Mouse (Mus musculus) stomach, embryonic 14.5 days (tissue): ENCODE data around the gene Ntn5. TPM values are rescaled to one million over a fixed set of nuclear protein-coding genes. Genes with fewer than 3 reads are reported as not detected.
"Not testable (repeated sequence)": the region's sequence is repeated elsewhere in the genome, so short reads cannot be mapped to it uniquely, and the experiment has no call there.

Experiments
- ATAC-seq: fragments of 200-750 bp; cut with Nextera tagmentation; 2 replicates; pipeline ENCODE4 v1.8.0; 2017; ENCODE audit warnings: low read depth, moderate TSS enrichment; ENCODE audit not compliant: insufficient number of reproducible peaks, insufficient read depth, low FRiP score
- H3K27ac ChIP-seq: fragments of 300-500 bp; sonication (generic); 2 replicates; pipeline ENCODE4 v1.5.1; 2014; ENCODE audit warnings: mild to moderate bottlenecking, low read length, moderate library complexity, mixed read lengths
- H3K27me3 ChIP-seq: fragments of 300-500 bp; sonication (generic); 2 replicates; pipeline ENCODE4 v1.6.1; 2014; ENCODE audit warnings: low read length, control low read depth, mixed read lengths; ENCODE audit not compliant: control insufficient read depth, insufficient read depth
- H3K36me3 ChIP-seq: fragments of 300-500 bp; sonication (generic); 2 replicates; pipeline ENCODE4 v1.6.1; 2014; ENCODE audit warnings: mild to moderate bottlenecking, control low read depth, low read length, moderate library complexity, mixed read lengths; ENCODE audit not compliant: control insufficient read depth, insufficient read depth
- H3K4me1 ChIP-seq: fragments of 300-500 bp; sonication (generic); 2 replicates; pipeline ENCODE4 v1.6.1; 2014; ENCODE audit warnings: low read length, control low read depth, mixed read lengths; ENCODE audit not compliant: control insufficient read depth, insufficient read depth
- H3K4me2 ChIP-seq: fragments of 300-500 bp; sonication (generic); replicated peaks from 2 replicates; pipeline ENCODE4 v1.6.1; 2014; ENCODE audit warnings: low read depth, low read length, control low read depth
- H3K4me3 ChIP-seq: fragments of 300-500 bp; sonication (generic); 2 replicates; pipeline ENCODE4 v1.5.1; 2014; ENCODE audit warnings: low read depth, low read length, control low read depth
- H3K9ac ChIP-seq: fragments of 300-500 bp; sonication (generic); replicated peaks from 2 replicates; pipeline ENCODE4 v1.6.1; 2014; ENCODE audit warnings: low read depth, mild to moderate bottlenecking, control low read depth, low read length, moderate library complexity, mixed read lengths
- H3K9me3 ChIP-seq: fragments of 300-500 bp; sonication (generic); 2 replicates; pipeline ENCODE4 v1.6.1; 2016; ENCODE audit warnings: low read depth, low read length, control low read depth; ENCODE audit not compliant: control insufficient read depth
- WGBS: fragments of 180-500 bp; shearing (Covaris S2); extraction: QIAGEN DNeasy Blood & Tissue Kit; methylation state at CpG from one replicate; pipeline ENCODE4 v1.1.7; 2014; 5-methylcytosine and 5-hydroxymethylcytosine counted together
- polyA plus RNA-seq: library from polyadenylated mRNA; unstranded; fragments of >200 nt; fragmentation: Nextera tagmentation; extraction: Ambion mirVana; gene quantifications from 2 replicates; pipeline ENCODE4 v1.2.1, GENCODE M21; 2014

Gene Ntn5
- polyA plus RNA-seq, 1 experiment from 2014 or later = 0.67 TPM

DNA sequence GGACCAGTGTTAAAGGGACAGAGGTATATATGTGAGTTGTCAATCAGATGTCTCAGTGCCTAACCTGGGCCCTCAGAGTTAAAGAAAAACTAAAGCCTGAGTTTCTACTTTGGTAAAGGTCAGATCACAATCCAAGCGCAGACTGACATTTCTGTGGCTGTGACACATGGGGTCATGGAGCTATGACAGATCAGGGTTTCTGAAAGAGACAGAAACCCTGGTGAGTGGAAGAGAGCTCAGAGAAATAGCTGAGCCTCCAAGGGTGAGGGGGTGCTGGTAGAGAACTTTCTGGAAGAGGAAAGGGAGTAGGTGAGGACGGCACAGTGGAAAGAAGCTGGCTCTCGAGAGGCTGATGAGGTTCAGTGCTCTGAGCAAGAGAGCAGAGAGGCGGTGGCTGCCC lies 37.2 kb upstream of the Ntn5 start:
- H3K4me3 ChIP-seq = no peak overlapping the region
- H3K9ac ChIP-seq = no peak overlapping the region
- peaks cover 24% of the 10 kb centered on the region for H3K4me1 ChIP-seq
- no peak overlapping the region for H3K4me2 ChIP-seq
- H3K27ac ChIP-seq = no peak overlapping the region
- no peaks in the 10 kb centered on the region for H3K27me3 ChIP-seq
- no peak for ATAC-seq
- no peaks in the 10 kb centered on the region for H3K9me3 ChIP-seq
- no peaks in the 10 kb centered on the region for H3K36me3 ChIP-seq
- 71% methylated on average over 4 of the region's 4 CpGs for WGBS

DNA sequence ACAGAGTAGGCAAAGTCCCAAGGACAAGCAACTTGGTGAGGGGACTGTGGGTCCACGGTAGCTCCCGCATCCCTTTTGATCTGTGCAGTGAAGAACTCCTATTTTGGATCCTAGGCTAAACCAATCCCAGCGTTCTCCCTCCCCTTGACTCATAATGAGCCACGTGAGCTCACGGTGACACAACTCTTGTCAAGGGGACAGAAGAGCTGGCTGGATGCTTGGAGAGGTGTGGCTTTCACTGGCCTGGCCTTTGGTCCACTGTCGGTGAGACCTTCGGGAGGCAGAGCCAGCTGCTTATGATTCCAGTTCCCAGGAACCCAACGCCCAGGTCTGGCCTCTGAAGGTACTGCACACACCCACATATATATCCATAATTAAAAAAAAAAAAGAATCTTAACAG lies 34.5 kb upstream of the Ntn5 start:
- ATAC-seq = no peak
- no peak overlapping the region for H3K27ac ChIP-seq
- WGBS = 80% methylated on average over 8 of the region's 8 CpGs
- H3K4me1 ChIP-seq = 0 out of 2 replicates have a peak, but pooled peaks cover 4% of the 10 kb centered on the region
- H3K4me2 ChIP-seq = no peak overlapping the region
- no peak overlapping the region for H3K9ac ChIP-seq
- H3K36me3 ChIP-seq = no peaks in the 10 kb centered on the region
- H3K27me3 ChIP-seq = no peaks in the 10 kb centered on the region
- H3K4me3 ChIP-seq = no peak overlapping the region
- no peaks in the 10 kb centered on the region for H3K9me3 ChIP-seq

DNA sequence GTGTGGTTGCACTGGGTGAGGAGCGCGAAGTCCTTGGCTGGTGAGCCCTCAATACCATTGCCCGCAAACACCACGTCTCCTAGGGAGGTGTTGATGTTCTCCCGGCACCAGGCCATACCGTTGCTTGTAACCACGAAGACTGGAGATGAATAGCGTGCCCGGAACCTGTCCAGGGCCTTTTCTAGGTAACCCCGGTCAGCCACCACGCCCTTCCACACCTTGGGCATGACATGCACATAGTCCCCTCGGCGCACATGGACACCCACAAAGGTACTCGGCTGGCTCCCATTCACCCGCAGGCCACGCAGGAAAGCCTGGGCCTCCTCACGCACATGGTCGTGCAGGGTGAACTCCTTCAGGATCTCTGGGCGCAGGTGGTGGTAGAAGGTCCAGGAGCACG lies 33.3 kb upstream of the Ntn5 start:
- H3K27me3 ChIP-seq, H3K4me2 ChIP-seq, H3K36me3 ChIP-seq, H3K27ac ChIP-seq, H3K9ac ChIP-seq, H3K4me1 ChIP-seq, ATAC-seq, H3K4me3 ChIP-seq, H3K9me3 ChIP-seq: not testable (repeated sequence)
- WGBS = 94% methylated on average over 19 of the region's 20 CpGs

DNA sequence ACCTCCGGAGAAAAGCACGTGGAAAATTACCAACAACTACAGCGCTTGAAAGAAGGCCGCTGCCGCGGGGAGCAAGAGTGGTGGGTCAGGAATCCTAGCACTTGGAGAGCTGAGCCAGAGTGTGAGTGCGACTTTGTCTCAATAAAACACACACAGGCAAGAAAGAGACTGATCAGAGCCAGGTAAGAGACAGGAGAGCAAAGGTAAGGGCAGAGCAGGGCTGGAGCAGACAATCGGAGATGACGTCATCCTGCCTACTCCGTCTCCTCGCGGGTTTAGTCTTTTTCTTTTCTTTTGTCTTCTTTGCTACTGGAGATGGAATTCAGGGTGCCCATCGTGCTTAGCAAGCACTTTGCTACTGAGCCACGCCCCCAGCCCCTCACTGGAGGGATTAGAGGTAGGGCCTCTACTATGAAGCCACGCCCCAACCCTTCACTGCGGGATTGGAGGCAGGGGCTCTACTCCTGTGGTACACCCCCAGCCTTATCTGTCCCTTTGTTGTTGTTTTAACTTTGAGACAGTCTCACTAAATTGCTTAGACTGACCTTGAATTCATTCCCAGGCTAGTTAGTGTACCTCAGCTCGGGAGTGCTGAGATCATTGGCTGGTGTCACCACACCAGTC lies 29.3 kb upstream of the Ntn5 start:
- WGBS = 32% methylated on average over 17 of the region's 17 CpGs
- peak; percentile 47; the same call in 1 of the 2 replicates for ATAC-seq

DNA sequence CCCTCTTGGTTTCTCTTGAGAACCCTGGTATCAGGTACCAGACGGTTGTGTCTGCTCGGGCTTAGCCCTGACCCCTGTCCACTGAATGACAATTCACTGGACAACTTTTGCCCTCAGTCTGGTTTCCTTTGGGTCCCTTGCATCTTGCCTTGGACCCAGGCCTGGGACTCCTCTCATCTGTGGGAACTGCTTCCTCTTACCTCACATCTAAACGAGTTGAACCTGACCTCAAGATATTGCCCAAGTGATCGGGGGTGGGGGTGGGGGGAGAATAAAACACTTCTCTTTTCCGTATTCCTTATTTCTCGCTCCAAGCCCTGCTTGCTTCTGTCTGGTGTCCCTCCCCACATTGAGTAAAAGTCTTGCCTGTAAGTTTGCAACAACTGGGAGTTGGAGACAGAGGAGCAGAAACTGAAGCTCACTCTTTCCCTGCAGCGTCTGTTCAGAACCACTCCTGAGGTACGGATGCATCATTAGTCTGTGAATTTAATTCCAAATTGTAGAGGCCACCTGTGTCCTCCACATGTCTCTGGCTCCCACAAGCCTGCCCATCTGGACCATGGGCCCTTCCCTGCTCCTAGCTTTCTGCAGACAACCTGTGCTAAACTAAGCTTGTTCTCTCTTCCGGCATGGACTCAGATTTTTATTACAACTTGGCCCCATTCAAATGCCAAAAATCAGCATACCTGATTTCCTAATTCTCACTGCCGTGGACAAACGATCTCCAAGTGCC lies 22.9 kb upstream of the Ntn5 start:
- Histone ChIP-seq H3K4me1 (peaks cover 10% of the 10 kb centered on the region; the same call in 1 of the 2 replicates), H3K9me3 (peaks cover 5% of the 10 kb centered on the region; the same call in 1 of the 2 replicates), H3K27me3 (no peaks in the 10 kb centered on the region), H3K9ac (no peak overlapping the region), H3K4me3 (no peak overlapping the region), H3K36me3 (no peaks in the 10 kb centered on the region), H3K27ac (no peak overlapping the region), H3K4me2 (no peak overlapping the region)
- WGBS = 77% methylated on average over 11 of the region's 11 CpGs
- no peak for ATAC-seq

More for the DNA sequence above, 29.3 kb upstream of the Ntn5 start:
- no peak overlapping the region for H3K27ac ChIP-seq
- no peaks in the 10 kb centered on the region for H3K27me3 ChIP-seq
- no peaks in the 10 kb centered on the region for H3K4me1 ChIP-seq
- no peak overlapping the region for H3K9ac ChIP-seq
- H3K4me2 ChIP-seq = peak overlapping the region; percentile 22
- H3K36me3 ChIP-seq = no peaks in the 10 kb centered on the region
- peaks cover 5% of the 10 kb centered on the region; the same call in 1 of the 2 replicates for H3K9me3 ChIP-seq
- H3K4me3 ChIP-seq = no peak overlapping the region

DNA sequence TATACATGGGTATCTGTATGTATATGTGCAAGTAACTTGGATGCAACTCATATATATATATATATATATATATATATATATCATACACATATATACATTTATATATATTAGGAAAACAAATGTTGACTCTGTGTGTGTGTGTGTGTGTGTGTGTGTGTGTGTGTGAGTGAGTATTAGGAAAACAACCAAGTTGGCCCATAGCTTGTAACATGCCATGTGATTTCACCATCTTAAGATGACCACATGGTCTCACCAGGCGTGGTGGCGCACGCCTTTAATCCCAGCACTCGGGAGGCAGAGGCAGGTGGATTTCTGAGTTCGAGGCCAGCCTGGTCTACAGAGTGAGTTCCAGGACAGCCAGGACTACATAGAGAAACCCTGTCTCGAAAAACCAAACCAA lies 22.1 kb upstream of the Ntn5 start:
- not testable (repeated sequence) for H3K27ac ChIP-seq, H3K36me3 ChIP-seq, H3K4me2 ChIP-seq, H3K9ac ChIP-seq, H3K27me3 ChIP-seq, ATAC-seq, H3K4me1 ChIP-seq, H3K9me3 ChIP-seq, H3K4me3 ChIP-seq
- 92% methylated on average over 5 of the region's 6 CpGs for WGBS

DNA sequence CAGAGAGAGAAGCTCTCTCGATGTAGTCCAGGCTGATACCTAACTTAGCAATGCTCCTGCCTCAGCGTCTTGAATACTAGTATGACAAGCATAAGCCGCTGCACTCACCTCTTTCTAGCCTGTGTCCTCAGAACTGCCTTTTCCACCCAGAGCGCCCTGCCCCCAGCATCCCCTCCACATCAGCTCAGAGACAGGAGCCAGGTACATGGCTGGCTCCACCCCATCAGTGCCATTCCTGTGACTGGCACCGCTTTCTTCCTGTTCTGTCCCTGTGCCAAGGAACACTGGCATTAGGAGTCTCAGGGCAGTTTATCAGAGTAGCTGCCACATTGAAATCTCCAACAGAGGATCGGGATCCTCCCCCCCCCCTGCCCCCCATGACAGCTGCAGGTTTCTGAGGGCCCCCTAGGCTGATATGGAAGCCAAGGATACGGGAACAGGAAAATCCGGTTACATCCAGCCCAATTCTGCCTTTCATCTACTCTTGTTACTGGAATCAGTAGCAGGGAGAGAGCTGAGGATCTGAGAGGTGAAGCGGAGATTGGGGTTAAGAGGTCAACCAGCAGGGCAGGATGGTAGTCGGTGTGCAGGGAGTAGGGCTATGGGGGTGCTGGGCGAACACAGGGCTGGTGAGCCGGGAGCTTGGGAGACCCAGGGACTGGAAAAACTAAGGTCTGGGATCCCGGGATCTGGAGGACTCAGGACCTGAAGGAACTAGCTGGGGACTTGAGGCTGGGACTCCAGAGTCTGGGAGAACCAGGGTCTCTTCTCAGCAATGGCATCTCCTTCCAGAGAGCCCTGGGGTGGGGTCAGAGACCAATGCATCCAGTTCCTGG lies 18.3 kb upstream of the Ntn5 start:
- Histone ChIP-seq H3K27me3 (no peaks in the 10 kb centered on the region), H3K9ac (no peak overlapping the region), H3K27ac (no peak overlapping the region), H3K4me3 (no peak overlapping the region), H3K9me3 (no peaks in the 10 kb centered on the region), H3K4me2 (peak overlapping the region; percentile 14; the same call in 1 of the 2 replicates), H3K4me1 (peaks cover 18% of the 10 kb centered on the region; the same call in 1 of the 2 replicates), H3K36me3 (no peaks in the 10 kb centered on the region)
- peak; percentile 37; the same call in 1 of the 2 replicates for ATAC-seq
- WGBS = 50% methylated on average over 13 of the region's 13 CpGs

DNA sequence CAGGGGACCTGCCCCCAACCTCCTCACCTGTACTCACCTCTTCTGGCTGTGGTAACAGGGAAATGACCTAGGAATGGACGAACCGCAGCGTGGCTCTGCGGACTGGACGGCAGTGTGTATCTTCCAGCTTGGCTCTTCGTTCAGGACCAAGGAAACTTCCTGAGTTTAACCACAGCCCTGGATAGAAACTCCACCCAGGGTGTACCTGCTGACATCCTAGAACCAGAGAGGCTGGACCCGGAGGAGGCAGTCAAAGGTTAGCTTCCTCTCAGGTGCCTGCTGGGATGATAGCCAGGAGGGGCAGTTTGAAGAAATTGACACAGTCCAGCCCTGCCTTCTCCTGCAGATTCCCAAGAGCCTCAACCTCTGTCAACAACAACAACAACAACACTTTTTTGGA lies 17.7 kb upstream of the Ntn5 start, which contains the start of gene Fut2:
Fut2 (minus strand) TSS at position 234 of the 400 bp plus-strand sequence.
- H3K4me3 ChIP-seq = no peak within 1 kb of the TSS
- H3K9me3 ChIP-seq = no peaks in the 10 kb centered on the region
- H3K9ac ChIP-seq = no peak within 1 kb of the TSS
- 73% methylated on average over 7 of the region's 7 CpGs for WGBS
- H3K27ac ChIP-seq = no peak within 1 kb of the TSS
- no peaks in the 10 kb centered on the region for H3K36me3 ChIP-seq
- peaks cover 18% of the 10 kb centered on the region; the same call in 1 of the 2 replicates for H3K4me1 ChIP-seq
- H3K27me3 ChIP-seq = no peaks in the 10 kb centered on the region
- H3K4me2 ChIP-seq = peak within 1 kb of the TSS; percentile 14; the same call in 1 of the 2 replicates
- 0 out of 2 replicates have a peak, but pooled peaks have one; percentile 21 for ATAC-seq
